Mouse (Mus musculus) B cell, adult 2 months (primary cell): ENCODE measurements around the gene Xpc.
"Not testable (repeated sequence)": the region's sequence is repeated elsewhere in the genome, so short reads cannot be mapped to it uniquely, and the experiment has no call there.

Experiments used
- DNase-seq, 2 experiments: peaks; one replicate each; pipeline ENCODE4 v3.0.0; 2022

The Xpc gene

GRCm38 (mm10) chr6:91471427-91471826, 44.3 kb downstream of the Xpc start:
- not testable (repeated sequence) for DNase-seq

- no peak for DNase-seq
Measured at GRCm38 (mm10) chr6:91470712-91471111, 45.0 kb downstream of the Xpc start.

DNA sequence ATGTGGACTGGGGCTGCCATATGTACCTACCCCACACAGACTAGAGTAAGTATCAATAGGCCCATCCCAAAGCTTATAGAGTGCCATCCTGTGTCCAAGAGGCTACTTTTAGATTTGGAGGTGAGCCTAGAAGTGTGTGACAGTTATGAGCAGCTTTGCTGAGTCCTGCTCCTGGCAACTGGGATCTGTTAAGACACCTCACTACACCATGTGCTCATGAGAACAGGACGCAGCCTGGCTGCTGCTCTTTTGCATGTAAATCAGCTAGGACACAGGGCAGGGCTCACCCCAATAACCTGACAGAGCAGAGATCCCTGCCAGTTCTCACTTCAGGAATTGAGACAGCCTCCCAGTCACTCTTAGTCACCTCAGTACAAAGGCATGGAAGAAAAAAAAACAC, 48.6 kb downstream of the Xpc start:
- DNase-seq: no peak

DNA sequence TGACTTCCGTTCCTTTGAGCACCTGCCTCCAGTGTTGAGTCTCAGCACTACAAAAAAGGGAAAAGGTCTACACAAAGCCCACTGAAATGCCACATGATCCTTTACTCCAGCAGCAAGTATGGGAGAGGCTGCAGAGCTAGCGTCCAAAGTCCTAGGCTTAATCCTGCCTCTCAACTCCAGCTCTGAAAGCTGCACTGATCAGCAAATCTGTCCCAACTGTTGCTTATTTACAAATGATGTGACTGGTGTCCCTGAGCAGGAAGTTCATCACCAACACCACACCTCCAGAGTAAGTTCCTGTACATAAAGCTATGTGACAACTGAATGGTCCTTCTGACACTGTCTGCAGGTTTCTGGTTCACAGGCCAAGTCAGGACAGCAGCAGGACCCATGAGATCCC, 49.9 kb downstream of the Xpc start:
- no peak for DNase-seq

DNA sequence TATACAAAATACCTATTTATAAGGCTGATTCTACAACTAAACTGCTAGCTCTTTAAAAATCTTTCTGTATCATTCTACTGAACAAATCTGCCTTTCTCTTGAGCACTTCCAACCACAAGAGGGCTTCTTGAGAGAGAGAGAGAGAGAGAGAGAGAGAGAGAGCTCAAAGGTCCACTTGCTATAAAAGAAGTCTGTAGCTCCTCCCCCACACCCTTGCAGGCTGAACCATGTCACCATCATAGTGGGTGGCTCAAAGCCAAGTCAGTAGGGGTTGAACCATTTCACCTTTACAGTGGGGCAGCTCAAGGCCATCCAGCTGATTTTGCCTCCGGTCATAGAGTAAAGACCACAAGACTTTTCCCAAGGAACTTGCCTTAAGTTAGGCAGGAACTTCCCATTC, 56.2 kb downstream of the Xpc start:
- DNase-seq: no peak

DNA sequence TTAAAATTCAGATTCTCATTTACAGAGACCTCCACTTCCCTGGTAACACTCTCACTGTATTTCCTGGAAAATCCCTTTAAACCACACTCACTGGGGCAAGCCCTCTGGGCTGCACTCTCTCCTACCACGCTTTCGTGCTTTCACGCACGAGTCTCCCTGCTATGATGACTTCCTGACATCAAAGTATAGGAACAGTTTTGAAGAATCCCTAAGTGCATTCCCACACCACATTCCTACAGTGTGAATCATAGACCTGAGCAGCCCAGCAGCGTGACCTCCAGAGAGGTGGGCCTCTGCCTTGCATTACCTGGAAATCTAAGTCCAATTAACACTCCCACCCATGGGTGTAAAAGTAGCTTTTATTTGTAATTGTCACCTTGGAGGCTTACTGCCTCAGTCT, 61.1 kb downstream of the Xpc start:
- DNase-seq: no peak

- DNase-seq: no peak
Measured at GRCm38 (mm10) chr6:91452056-91452455, 63.6 kb downstream of the Xpc start.

- DNase-seq: no peak
Measured at GRCm38 (mm10) chr6:91449472-91450225, 66.0 kb downstream of the Xpc start.

GRCm38 (mm10) chr6:91445316-91445715, 70.4 kb downstream of the Xpc start:
- no peak for DNase-seq

GRCm38 (mm10) chr6:91441145-91441662, 74.5 kb downstream of the Xpc start:
- peak; percentile 8 to 22 for DNase-seq

GRCm38 (mm10) chr6:91440474-91441144, 75.1 kb downstream of the Xpc start:
- peak; percentile 96 for DNase-seq
